Mouse (Mus musculus) CH12.LX (cell line): ENCODE data around the gene Ascc1. TPM values are rescaled to one million over a fixed set of nuclear protein-coding genes. Genes with fewer than 3 reads are reported as not detected.
"Not testable (repeated sequence)": the region's sequence is repeated elsewhere in the genome, so short reads cannot be mapped to it uniquely, and the experiment has no call there.

Experiments used
- DNase-seq: peaks from one replicate; pipeline ENCODE4 v3.0.0-alpha.2; 2013; ENCODE audit errors: extremely low read depth
- H3K27ac ChIP-seq: 2 replicates; pipeline ENCODE4 v1.5.1; 2012; ENCODE audit warnings: low read depth, mild to moderate bottlenecking, control low read depth, moderate library complexity; ENCODE audit not compliant: insufficient read depth
- H3K27me3 ChIP-seq: replicated peaks from 2 replicates; pipeline ENCODE3; 2012; ENCODE audit warnings: inconsistent platforms
- H3K36me3 ChIP-seq, 2 experiments: replicated peaks in 1 of 2; 2 replicates each; pipeline versions ENCODE3 to v1.6.1; 2012; ENCODE audit warnings: inconsistent platforms in 1 of 2, low read length in 1 of 2, mild to moderate bottlenecking in 1 of 2, mixed read lengths in 1 of 2, moderate library complexity in 1 of 2; ENCODE audit not compliant: control insufficient read depth in 1 of 2, insufficient read depth in 1 of 2
- H3K4me1 ChIP-seq, 2 experiments: 2 replicates each; pipeline ENCODE4 v1.6.1; 2012; ENCODE audit warnings: inconsistent platforms in 1 of 2, moderate library complexity in 1 of 2; ENCODE audit not compliant: insufficient read depth in 2 of 2, control insufficient read depth in 1 of 2
- H3K4me2 ChIP-seq: 2 replicates; pipeline ENCODE4 v1.6.1; 2012; ENCODE audit warnings: low read depth, mild to moderate bottlenecking, control low read depth; ENCODE audit not compliant: poor library complexity, insufficient read depth, severe bottlenecking
- H3K4me3 ChIP-seq, 3 experiments: fragments of 150-350 bp in 1 of 3; sonication (generic) in 1 of 3; replicated peaks in 1 of 3; 2 replicates each; pipeline versions ENCODE3 to v1.5.1; 2011 to 2012; ENCODE audit warnings: low read depth in 2 of 3, low read length in 2 of 3, mild to moderate bottlenecking in 2 of 3, moderate library complexity in 2 of 3, control low read depth in 1 of 3, improper control_type of control experiment in 1 of 3, inconsistent platforms in 1 of 3, mixed read lengths in 1 of 3; ENCODE audit not compliant: poor library complexity in 1 of 3
- H3K79me2 ChIP-seq: replicated peaks from 2 replicates; pipeline ENCODE4 v1.6.1; 2012; ENCODE audit warnings: mild to moderate bottlenecking, moderate library complexity; ENCODE audit not compliant: control insufficient read depth, poor library complexity, insufficient read depth, severe bottlenecking; ENCODE audit errors: extremely low read depth
- H3K9ac ChIP-seq: 2 replicates; pipeline ENCODE4 v1.6.1; 2012; ENCODE audit warnings: low read depth, mild to moderate bottlenecking, control low read depth, moderate library complexity; ENCODE audit not compliant: insufficient read depth
- H3K9me3 ChIP-seq: replicated peaks from 2 replicates; pipeline ENCODE3; 2012; ENCODE audit warnings: low read length, inconsistent platforms, mixed read lengths
- CHD1 ChIP-seq: IDR thresholded peaks from 2 replicates; pipeline ENCODE4 v1.6.1; 2012; ENCODE audit warnings: low read depth, low read length, improper control_type of control experiment, inconsistent platforms
- CTCF ChIP-seq, 2 experiments: IDR thresholded peaks in 1 of 2; conservative IDR thresholded peaks in 1 of 2; 2 replicates each; pipeline ENCODE4 v1.5.1; 2011 to 2012; ENCODE audit warnings: low read depth in 2 of 2, low read length in 2 of 2, improper control_type of control experiment in 1 of 2, inconsistent platforms in 1 of 2, mild to moderate bottlenecking in 1 of 2, moderate library complexity in 1 of 2
- E2F4 ChIP-seq: IDR thresholded peaks from 2 replicates; pipeline ENCODE4 v1.6.1; 2011; ENCODE audit warnings: low read depth, low read length, improper control_type of control experiment; ENCODE audit not compliant: insufficient replicate concordance
- ELF1 ChIP-seq: IDR thresholded peaks from 2 replicates; pipeline ENCODE4 v1.6.1; 2014; ENCODE audit warnings: low read depth, mild to moderate bottlenecking, inconsistent platforms, low read length, improper control_type of control experiment
- ETS1 ChIP-seq: conservative IDR thresholded peaks from 2 replicates; pipeline ENCODE4 v1.6.1; 2012; ENCODE audit warnings: low read depth, mild to moderate bottlenecking, inconsistent platforms, low read length, improper control_type of control experiment, moderate library complexity
- JUND ChIP-seq: conservative IDR thresholded peaks from 2 replicates; pipeline ENCODE4 v1.6.1; 2011; ENCODE audit warnings: low read depth, low read length, improper control_type of control experiment
- KAT2A ChIP-seq: IDR thresholded peaks from 2 replicates; pipeline ENCODE4 v1.6.1; 2012; ENCODE audit warnings: low read length, improper control_type of control experiment, inconsistent platforms; ENCODE audit not compliant: insufficient replicate concordance
- MAFK ChIP-seq: IDR thresholded peaks from 2 replicates; pipeline ENCODE4 v1.6.1; 2011; ENCODE audit warnings: low read length, improper control_type of control experiment; ENCODE audit not compliant: insufficient replicate concordance
- MXI1 ChIP-seq: IDR thresholded peaks from 2 replicates; pipeline ENCODE4 v1.6.1; 2011; ENCODE audit warnings: mild to moderate bottlenecking, low read depth, low read length, improper control_type of control experiment
- NELFE ChIP-seq: IDR thresholded peaks from 2 replicates; pipeline ENCODE4 v1.6.1; 2011; ENCODE audit warnings: low read depth, low read length, improper control_type of control experiment
- NRF1 ChIP-seq: IDR thresholded peaks from 2 replicates; pipeline ENCODE4 v1.6.1; 2014; ENCODE audit warnings: low read depth, mild to moderate bottlenecking, inconsistent platforms, low read length, improper control_type of control experiment, moderate library complexity
- PAX5 ChIP-seq: IDR thresholded peaks from 2 replicates; pipeline ENCODE4 v1.6.1; 2012; ENCODE audit warnings: low read length, inconsistent platforms, mixed read lengths
- POLR2A ChIP-seq: IDR thresholded peaks from 2 replicates; pipeline ENCODE4 v1.6.1; 2011; ENCODE audit warnings: low read depth, mild to moderate bottlenecking, improper control_type of control experiment, low read length
- POLR2AphosphoS2 ChIP-seq: IDR thresholded peaks from 2 replicates; pipeline ENCODE4 v1.6.1; 2011; ENCODE audit warnings: low read depth, low read length, improper control_type of control experiment
- RAD21 ChIP-seq: IDR thresholded peaks from 2 replicates; pipeline ENCODE4 v1.6.1; 2011; ENCODE audit warnings: low read depth, mild to moderate bottlenecking, low read length, improper control_type of control experiment, moderate library complexity
- SMC3 ChIP-seq: IDR thresholded peaks from 2 replicates; pipeline ENCODE4 v1.6.1; 2011; ENCODE audit warnings: low read depth, low read length, improper control_type of control experiment
- TBP ChIP-seq: conservative IDR thresholded peaks from 2 replicates; pipeline ENCODE4 v1.6.1; 2011; ENCODE audit warnings: low read depth, low read length, improper control_type of control experiment
- ZC3H11A ChIP-seq: IDR thresholded peaks from 2 replicates; pipeline ENCODE4 v1.6.1; 2012; ENCODE audit warnings: low read depth, mild to moderate bottlenecking, inconsistent platforms, low read length, improper control_type of control experiment
- ZKSCAN1 ChIP-seq: IDR thresholded peaks from 2 replicates; pipeline ENCODE4 v1.6.1; 2012; ENCODE audit warnings: low read depth, inconsistent platforms, low read length, improper control_type of control experiment, borderline replicate concordance
- dilution Hi-C: fragments of 300-500 bp; cut with MboI; formaldehyde crosslinking; loops from 2 replicates; pipeline ENCODE4 v1.14.3; 2020; ENCODE audit warnings: low sequenced_read_pairs; ENCODE audit not compliant: extremely low pct_unique_long_range_greater_than_20kb, extremely low pct_ligation_motif_present
- in situ Hi-C: fragments of 300-500 bp; cut with MboI; formaldehyde crosslinking; loops from 3 replicates; pipeline ENCODE4 v1.14.3; 2019; ENCODE audit warnings: low sequenced_read_pairs, low pct_ligation_motif_present, low pct_unique_long_range_greater_than_20kb, mixed read lengths
- polyA plus RNA-seq: library from polyadenylated mRNA; unstranded; fragments of >175 nt; gene quantifications from 2 replicates; pipeline ENCODE4 v1.2.1, GENCODE M21; 2012; ENCODE audit warnings: low read depth; ENCODE audit not compliant: insufficient read length
- total RNA-seq, 2 experiments: library from RNA; depleted of rRNA; stranded (reverse); fragments of 300-350 nt in 1 of 2; fragments of >200 nt in 1 of 2; gene quantifications; 2 replicates each; pipeline ENCODE4 v1.2.3; 2012 to 2014

The Ascc1 gene
- total and polyA plus RNA-seq, 3 experiments, result 20.1 to 25.5 (median 25.4) TPM

DNA sequence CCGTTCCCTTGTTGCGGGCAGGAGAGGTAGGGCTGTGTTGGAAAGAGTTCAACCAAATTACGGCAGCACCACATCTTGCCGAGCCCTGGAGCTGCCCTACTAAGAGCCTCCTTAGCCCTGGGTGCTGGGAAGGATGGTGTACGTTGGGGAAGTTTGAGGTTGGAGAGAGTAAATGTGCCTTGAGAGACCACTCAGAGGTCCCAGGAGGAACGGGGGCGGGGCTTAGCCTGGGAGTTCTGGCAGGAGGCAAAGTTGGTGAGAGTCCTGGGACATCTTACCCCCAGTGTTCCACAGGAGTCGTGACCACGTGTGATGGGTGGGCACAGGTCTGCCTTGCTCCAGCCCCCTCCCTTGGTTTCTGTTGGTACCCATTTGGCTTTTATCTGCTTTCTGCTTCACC, 131.6 kb downstream of the Ascc1 start:
- in situ Hi-C loops, result no loop called here
- Histone ChIP-seq H3K4me1 (peaks cover 3 to 26% of the 10 kb centered on the region in 2 experiments; a peak in 2 of 4 replicates), H3K36me3 (no peaks in the 10 kb centered on the region), H3K9ac (no peak overlapping the region), H3K4me3 (no peak overlapping the region), H3K4me2 (no peak overlapping the region), H3K79me2 (no peaks in the 10 kb centered on the region), H3K27ac (no peak overlapping the region), H3K27me3 (no peaks in the 10 kb centered on the region), H3K9me3 (no peaks in the 10 kb centered on the region)
- TF ChIP-seq TBP (no peak), JUND (no peak), SMC3 (no peak), MAFK (no peak), NRF1 (no peak), KAT2A (no peak), E2F4 (no peak), ETS1 (no peak), RAD21 (no peak), POLR2A (no peak), PAX5 (no peak), MXI1 (no peak), POLR2AphosphoS2 (no peak), ZC3H11A (no peak), NELFE (no peak), ZKSCAN1 (no peak), ELF1 (no peak), CHD1 (no peak)
- no peak for DNase-seq
- dilution Hi-C loops, result no loop called here

DNA sequence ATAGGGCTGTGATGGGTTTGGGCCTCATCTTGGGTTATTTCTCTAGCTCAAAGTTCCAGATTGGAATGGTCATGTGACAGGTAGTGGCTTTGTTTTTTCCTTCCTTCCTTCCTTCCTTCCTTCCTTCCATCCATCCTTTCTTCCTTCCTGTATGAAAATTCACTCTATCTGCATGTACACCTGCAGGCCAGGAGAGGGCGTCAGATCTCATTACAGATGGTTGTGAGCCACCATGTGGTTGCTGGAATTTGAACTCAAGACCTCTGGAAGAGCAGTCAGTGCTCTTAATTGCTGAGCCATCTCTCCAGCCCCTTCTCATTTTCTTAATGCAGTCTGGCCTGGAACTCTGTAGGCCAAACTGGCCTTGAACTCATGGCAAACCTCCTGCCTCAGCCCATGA, 133.4 kb downstream of the Ascc1 start:
- H3K4me1 ChIP-seq, result peaks cover 3 to 15% of the 10 kb centered on the region in 2 experiments; a peak in 2 of 4 replicates
- H3K9me3 ChIP-seq, DNase-seq, H3K36me3 ChIP-seq, H3K27me3 ChIP-seq, dilution Hi-C loops, in situ Hi-C loops, H3K4me2 ChIP-seq, H3K4me3 ChIP-seq, H3K27ac ChIP-seq, H3K9ac ChIP-seq, H3K79me2 ChIP-seq: not testable (repeated sequence)
- TF ChIP-seq CTCF (conservative IDR thresholded peaks at IDR 0.05 in 1 of 2, IDR thresholded peaks at IDR 0.05 in 1 of 2; ENCODE audit: low read depth in 2 of 2, low read length in 2 of 2), result peak in 1 of 2 experiments; percentile 37; a peak in 2 of 4 replicates
